Mouse (Mus musculus) Patski (cell line): ENCODE measurements around the gene Smim12. TPM values are rescaled to one million over a fixed set of nuclear protein-coding genes. Genes with fewer than 3 reads are reported as not detected.

Source experiments
- ATAC-seq: fragments of 100-300 bp; one replicate; pipeline ENCODE4 v1.8.0; 2021
- CTCF ChIA-PET: fragments of 350-600 bp; sonication (Branson Sonifier 250); formaldehyde crosslinking; loops from one replicate; lab custom pipeline; 2022; ENCODE audit warnings: inconsistent platforms; lab: Charles Lee
- POLR2A ChIA-PET: fragments of 350-600 bp; sonication (Branson Sonifier 250); formaldehyde crosslinking; loops from one replicate; lab custom pipeline; 2022; ENCODE audit warnings: antibody characterized with exemption, inconsistent platforms; lab: Charles Lee
- DNase-seq: peaks from one replicate; pipeline ENCODE4 v3.0.0-alpha.2; 2011; ENCODE audit warnings: low read depth, low spot score
- H3K27me3 ChIP-seq: fragments of 371-371 bp; one replicate; pipeline ENCODE4 v1.5.1; 2021
- CTCF ChIP-seq: fragments of 100-300 bp; IDR thresholded peaks from one replicate; pipeline ENCODE4 v1.5.1; 2021
- in situ Hi-C: fragments of 300-500 bp; cut with MboI; formaldehyde crosslinking; loops from 3 replicates; pipeline ENCODE4 v1.11.1; 2018; ENCODE audit warnings: low pct_unique_long_range_greater_than_20kb, mixed read lengths
- polyA plus RNA-seq: library from polyadenylated mRNA; unstranded; gene quantifications from one replicate; pipeline ENCODE4 v1.2.3, GENCODE M21; 2021

Gene Smim12
- polyA plus RNA-seq, 1 experiment from 2014 or later, result 48.3 TPM

DNA sequence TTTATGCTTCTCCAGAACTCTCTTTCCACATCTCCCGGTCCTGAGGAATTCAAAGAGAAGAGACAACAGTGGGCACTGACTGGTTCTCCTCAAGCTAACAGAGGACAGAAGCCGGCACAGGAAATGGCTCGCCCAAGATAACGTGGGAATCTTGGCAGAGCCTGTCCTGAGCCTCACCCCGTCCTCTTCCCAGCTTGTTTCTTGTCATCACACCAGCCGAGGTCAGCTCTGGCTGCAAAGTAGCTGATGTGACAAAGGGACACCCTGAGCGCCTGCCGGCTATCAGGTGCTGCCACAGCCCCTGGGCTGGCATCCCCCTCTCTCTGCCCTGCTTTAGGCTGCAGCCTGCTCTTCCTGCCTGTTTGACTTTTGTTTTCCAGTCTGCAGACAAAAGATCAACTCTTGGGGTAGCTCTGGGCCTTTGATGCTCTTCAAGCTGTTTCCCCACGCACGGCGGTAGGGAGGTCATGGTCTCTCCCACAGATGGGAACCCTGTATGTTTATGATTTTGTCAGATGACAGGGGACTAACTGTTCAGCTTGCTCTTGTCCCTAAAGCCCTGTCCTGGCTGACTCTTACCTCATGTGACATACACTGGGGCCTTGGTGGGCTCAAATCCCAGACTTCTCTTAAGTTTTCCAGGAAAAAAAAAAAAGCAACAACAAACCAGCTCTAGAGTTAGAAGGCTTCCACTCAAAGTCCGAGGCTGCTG lies 14.8 kb downstream of the Smim12 start:
- H3K27me3 ChIP-seq, result no peaks in the 10 kb centered on the region
- CTCF ChIA-PET, result interaction anchor here (0.6 kb wide), 1 partner anchor 8 kb away, joined by 3 read pairs; no protein-coding TSS in a partner anchor
- in situ Hi-C loops, result loop anchor here (10.0 kb wide), 1 partner anchor 106 kb away; no protein-coding TSS in a partner anchor
- POLR2A ChIA-PET, result no interaction called here
- ATAC-seq (no peak), DNase-seq (no peak)
- TF ChIP-seq CTCF, result no peak

- ChIA-PET POLR2A (no interaction called here), CTCF (interaction anchor here (1.1 to 1.8 kb wide), 2 partner anchors 12 to 18 kb away, joined by 4 to 7 read pairs; partner anchors contain the start of gene Smim12)
- no peak for DNase-seq
- no peak for TF ChIP-seq CTCF
- H3K27me3 ChIP-seq, result no peaks in the 10 kb centered on the region
- in situ Hi-C loops, result no loop called here
- ATAC-seq, result no peak
Measured at GRCm38 (mm10) chr4:127261601-127262000, 18.0 kb downstream of the Smim12 start.

GRCm38 (mm10) chr4:127263438-127264182 lies 20.0 kb downstream of the Smim12 start:
- ATAC-seq, result no peak
- in situ Hi-C loops, result no loop called here
- no peak for TF ChIP-seq CTCF

GRCm38 (mm10) chr4:127264183-127264554 lies 20.6 kb downstream of the Smim12 start:
- TF ChIP-seq CTCF, result no peak
- in situ Hi-C loops, result no loop called here
- ATAC-seq, result no peak
- ChIA-PET POLR2A (interaction anchor here (1.0 kb wide), 1 partner anchor 13 kb away, joined by 3 read pairs; no protein-coding TSS in a partner anchor), CTCF (interaction anchor here (3.0 kb wide), 1 partner anchor 14 kb away, joined by 6 read pairs; no protein-coding TSS in a partner anchor)
- DNase-seq, result no peak
- no peaks in the 10 kb centered on the region for H3K27me3 ChIP-seq

More at GRCm38 (mm10) chr4:127263438-127264182, 20.0 kb downstream of the Smim12 start:
- no peak for DNase-seq
- no peaks in the 10 kb centered on the region for H3K27me3 ChIP-seq
- ChIA-PET POLR2A (interaction anchor here (1.0 kb wide), 1 partner anchor 12 kb away, joined by 3 read pairs; no protein-coding TSS in a partner anchor), CTCF (interaction anchor here (3.0 kb wide), 1 partner anchor 13 kb away, joined by 6 read pairs; no protein-coding TSS in a partner anchor)

- CTCF ChIA-PET, result no interaction called here
- POLR2A ChIA-PET, result no interaction called here
- DNase-seq (no peak), ATAC-seq (no peak)
- no peak for TF ChIP-seq CTCF
- peaks cover 6% of the 10 kb centered on the region for H3K27me3 ChIP-seq
- in situ Hi-C loops, result no loop called here
Measured at GRCm38 (mm10) chr4:127278451-127279001, 34.9 kb downstream of the Smim12 start.

DNA sequence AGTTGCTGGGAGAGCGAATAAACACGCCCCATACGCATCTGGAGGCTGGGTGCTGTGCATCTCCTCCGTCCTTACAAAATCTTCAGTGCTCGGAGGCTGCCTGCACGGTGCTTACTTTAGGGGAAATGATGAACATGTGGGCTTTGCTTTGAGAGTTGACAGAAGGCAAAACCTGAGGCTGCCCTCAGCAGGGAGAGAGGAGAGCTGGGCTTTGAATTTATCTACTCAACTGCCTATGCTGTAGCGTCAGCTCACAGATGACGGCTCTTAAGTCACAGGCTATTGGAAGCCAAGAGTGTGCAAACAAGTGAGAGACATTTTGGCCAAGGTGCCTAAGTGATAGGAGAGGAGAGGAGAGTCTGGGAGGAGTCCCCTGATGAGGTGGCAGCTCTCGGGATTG lies 35.7 kb downstream of the Smim12 start:
- ChIA-PET CTCF (no interaction called here), POLR2A (no interaction called here)
- TF ChIP-seq CTCF, result no peak
- ATAC-seq, result no peak
- DNase-seq, result no peak
- in situ Hi-C loops, result no loop called here
- H3K27me3 ChIP-seq, result peaks cover under 1% of the 10 kb centered on the region

GRCm38 (mm10) chr4:127286907-127287306 lies 43.3 kb downstream of the Smim12 start:
- in situ Hi-C loops, result no loop called here
- DNase-seq, result no peak
- CTCF ChIA-PET, result no interaction called here

GRCm38 (mm10) chr4:127289039-127289548 lies 45.5 kb downstream of the Smim12 start:
- ATAC-seq (no peak), DNase-seq (no peak)
- ChIA-PET POLR2A (no interaction called here), CTCF (no interaction called here)
- TF ChIP-seq CTCF, result no peak
- H3K27me3 ChIP-seq, result peaks cover 4% of the 10 kb centered on the region
- in situ Hi-C loops, result no loop called here

More at GRCm38 (mm10) chr4:127286907-127287306, 43.3 kb downstream of the Smim12 start:
- no peak for ATAC-seq
- TF ChIP-seq CTCF, result no peak
- no peaks in the 10 kb centered on the region for H3K27me3 ChIP-seq
- POLR2A ChIA-PET, result no interaction called here

GRCm38 (mm10) chr4:127292631-127293030 lies 49.0 kb downstream of the Smim12 start:
- ATAC-seq (no peak), DNase-seq (no peak)
- CTCF ChIA-PET, result no interaction called here
- POLR2A ChIA-PET, result no interaction called here
- peaks cover 4% of the 10 kb centered on the region for H3K27me3 ChIP-seq
- in situ Hi-C loops, result no loop called here
- no peak for TF ChIP-seq CTCF

Other genes starting within 250 kb of the Smim12 start
- gene Sfpq, start 222.5 kb upstream of the Smim12 start, polyA plus RNA-seq, result 312 TPM
- gene Zmym1, start 182.6 kb upstream of the Smim12 start, polyA plus RNA-seq, result 5.7 TPM
- gene Zmym6, start 166.4 kb upstream of the Smim12 start, polyA plus RNA-seq, result 20.9 TPM
- 40.9 TPM for gene Tmem35b, start 120.1 kb upstream of the Smim12 start, polyA plus RNA-seq
- gene Dlgap3, start 74.6 kb upstream of the Smim12 start, polyA plus RNA-seq, result 0.85 TPM
- gene Gja4, start 70.3 kb downstream of the Smim12 start, polyA plus RNA-seq, result 0.12 TPM
- gene Gjb3, start 87.1 kb downstream of the Smim12 start, polyA plus RNA-seq, result 0.05 TPM
- 23.5 TPM for gene Gjb4, start 110.3 kb downstream of the Smim12 start, polyA plus RNA-seq
- gene Gjb5, start 114.4 kb downstream of the Smim12 start, polyA plus RNA-seq, result 0.04 TPM